Mouse (Mus musculus): ENCODE results near the gene Id1.

GRCm38 (mm10) chr2:152723651-152724331 is 12.3 kb upstream of the Id1 start:
- no peak for TF ChIP-seq CTCF (IDR thresholded peaks at IDR 0.05; ENCODE audit: low read depth)
- no peak for TF ChIP-seq EP300 (optimal IDR thresholded peaks at IDR 0.05)
